Mouse (Mus musculus) heart, postnatal 0 days (tissue): ENCODE results near the gene Nup62.

Source experiments
- CTCF ChIP-seq: IDR thresholded peaks from 2 replicates; pipeline ENCODE4 v1.5.1; 2016; ENCODE audit warnings: antibody characterized with exemption, control low read depth, low read depth
- EP300 ChIP-seq: IDR thresholded peaks from 2 replicates; pipeline ENCODE4 v1.6.1; 2016; ENCODE audit warnings: antibody characterized with exemption, low read depth

- TF ChIP-seq CTCF (no peak), EP300 (peak; percentile 91)
Measured at GRCm38 (mm10) chr7:44848561-44849415, 32.9 kb downstream of the Nup62 start, which contains the start of the genes Akt1s1 and Tbc1d17.
